Comparison of ENCODE assay signal across 23 mouse cellular contexts in the genomic region with DNA sequence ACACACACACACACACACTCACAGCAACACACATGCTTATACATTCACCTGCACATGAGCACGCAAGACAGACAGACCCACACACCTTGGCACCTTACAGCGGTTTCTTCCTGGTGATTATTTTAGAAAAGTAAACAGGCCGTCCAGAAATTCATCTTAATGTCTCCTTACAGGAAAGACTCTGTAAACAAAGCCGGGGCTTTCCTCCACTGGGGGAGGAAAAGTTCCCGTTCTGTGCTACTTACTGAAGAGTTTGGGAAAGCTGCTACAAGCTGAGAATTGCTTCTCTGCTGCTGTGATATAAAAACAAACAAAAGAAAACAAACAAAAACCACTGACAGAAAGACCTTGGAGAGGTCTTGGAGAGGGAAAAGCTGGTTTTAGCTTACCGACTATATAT. TPM values are rescaled to one million over a fixed set of nuclear protein-coding genes. Genes with fewer than 3 reads are reported as not detected.
DNase-seq lines count a peak whose midpoint lies in the region; ATAC-seq and TF ChIP-seq lines count a peak whose summit lies in the region.
"Had no signal": no experiment of that assay in that cellular context is flagged by ENCODE, and none has a peak within 500 bp of the region (broad histone marks: within the 10 kb centered on the region; RNA-seq: fewer than 3 reads in every experiment).

No protein-coding gene starts in this region.

- TF ChIP-seq CTCF in gastrocnemius, adult 2 months (IDR thresholded peaks at IDR 0.05), result no peak

- DNase-seq in gastrocnemius, adult 2 months, result no peak
- no peak for DNase-seq in gastrocnemius, postnatal 25 days
- DNase-seq in lung, postnatal 25 days (ENCODE audit: low spot score), result no peak
- peak; percentile 54 for DNase-seq in lung, postnatal 36 days
- no peak for DNase-seq in urinary bladder, postnatal 10 days (ENCODE audit: low spot score)
- DNase-seq in thymus, postnatal 25 days, result no peak
- DNase-seq: adrenal gland, postnatal 10 days; cerebellum, adult 11 months; cerebellum, adult 8-10 months; cerebellum, postnatal 14 days; embryo, embryonic 11 days; forebrain, postnatal 0 days; gastrocnemius, postnatal 36 days; heart, adult 11 months; heart, postnatal 36 days had no signal

- intact Hi-C loops in gastrocnemius, adult 2 months (cut with DNase I), result no loop called here

- H3K27ac ChIP-seq in gastrocnemius, adult 2 months, result peak overlapping the region; percentile 60
- H3K27ac ChIP-seq in lung, embryonic 16.5 days (ENCODE audit: low read length), result peak overlapping the region; percentile 51; the same call in 1 of the 2 replicates
- H3K27ac ChIP-seq: embryonic facial prominence, embryonic 13.5 days; forebrain, embryonic 13.5 days; heart, embryonic 13.5 days had no signal

- no peaks in the 10 kb centered on the region for H3K27me3 ChIP-seq in lung, embryonic 16.5 days (ENCODE audit: control insufficient read depth, insufficient read depth, low read depth, low read length)
- H3K27me3 ChIP-seq: embryonic facial prominence, embryonic 13.5 days; forebrain, embryonic 13.5 days had no signal

- no peak for ATAC-seq in lung, embryonic 16.5 days (ENCODE audit: low read depth)
- ATAC-seq: forebrain, embryonic 13.5 days; forebrain, postnatal 0 days had no signal

- peak overlapping the region; percentile 24; the same call in 1 of the 2 replicates for H3K4me2 ChIP-seq in lung, embryonic 16.5 days (ENCODE audit: low read depth, low read length)
- H3K4me2 ChIP-seq: embryonic facial prominence, embryonic 13.5 days; forebrain, embryonic 13.5 days; heart, embryonic 13.5 days had no signal

- H3K9me3 ChIP-seq in lung, embryonic 16.5 days (ENCODE audit: control insufficient read depth, low read length), result no peaks in the 10 kb centered on the region
- H3K9me3 ChIP-seq: embryonic facial prominence, embryonic 13.5 days; forebrain, embryonic 13.5 days; heart, embryonic 13.5 days had no signal

- WGBS in lung, embryonic 16.5 days, result 10% methylated on average over 6 of the region's 6 CpGs

- no peak overlapping the region for H3K9ac ChIP-seq in lung, embryonic 16.5 days (ENCODE audit: low read length)
- H3K9ac ChIP-seq: embryonic facial prominence, embryonic 13.5 days; forebrain, embryonic 13.5 days; forebrain, postnatal 0 days; heart, embryonic 13.5 days had no signal

- H3K4me3 ChIP-seq in gastrocnemius, adult 2 months, result no peak overlapping the region
- no peak overlapping the region for H3K4me3 ChIP-seq in lung, embryonic 16.5 days (ENCODE audit: low read length)
- H3K4me3 ChIP-seq: embryonic facial prominence, embryonic 13.5 days; forebrain, embryonic 13.5 days; heart, embryonic 13.5 days had no signal

- peaks cover 12% of the 10 kb centered on the region for H3K4me1 ChIP-seq in lung, embryonic 16.5 days (replicated peaks; ENCODE audit: control insufficient read depth, insufficient read depth, low read length)
- H3K4me1 ChIP-seq: embryonic facial prominence, embryonic 13.5 days; forebrain, embryonic 13.5 days had no signal

- no peaks in the 10 kb centered on the region for H3K36me3 ChIP-seq in lung, embryonic 16.5 days (ENCODE audit: control insufficient read depth, insufficient read depth, low read length)
- H3K36me3 ChIP-seq: embryonic facial prominence, embryonic 13.5 days; heart, embryonic 13.5 days had no signal

RNA-seq across cellular contexts. Expression of a gene that starts 34.8 kb away (rescaled TPM):
- total RNA-seq in gastrocnemius, adult 2 months (2021), result not detected
- under 1 TPM in 1 of 2 experiments, not detected in 1; 0.24 TPM for total RNA-seq in gastrocnemius, postnatal 25 days (2021)
- 0.06 TPM in 1 of 2 replicates, not detected in the other for polyA plus RNA-seq in lung, embryonic 16.5 days (2015; fragmentation: Nextera tagmentation; extraction: Ambion mirVana)
- total RNA-seq: gastrocnemius, adult 18-20 months; gastrocnemius, postnatal 36 days; heart, postnatal 36 days had no signal
- polyA plus RNA-seq: brain, embryonic 14.5 days; C2C12; embryonic facial prominence, embryonic 13.5 days; forebrain, embryonic 13.5 days; hindbrain, embryonic 11.5 days had no signal

RNA-seq across cellular contexts. Expression of a gene that starts 56.9 kb away (rescaled TPM):
- 10 to 100 TPM; 23.4 to 28.2 TPM for total RNA-seq in gastrocnemius, adult 2 months (2021)
- total RNA-seq in gastrocnemius, postnatal 25 days (2021), result 10 to 100 TPM; 22.8 to 23.2 TPM
- polyA plus RNA-seq in lung, embryonic 16.5 days (2015; fragmentation: Nextera tagmentation; extraction: Ambion mirVana), result 70.0 and 71.8 TPM in 2 replicates
